Mouse (Mus musculus) 3134 (cell line): ENCODE data around the gene Slco3a1.

ENCODE experiments used
- DNase-seq: peaks from one replicate; pipeline ENCODE4 v3.0.0-alpha.2; 2011; ENCODE audit warnings: low spot score; ENCODE audit not compliant: insufficient read length; ENCODE audit errors: extremely low read depth

Gene Slco3a1

GRCm38 (mm10) chr7:74491683-74492355 is 62.8 kb downstream of the Slco3a1 start:
- DNase-seq: no peak

- DNase-seq: no peak
These were observed 66.4 kb downstream of the Slco3a1 start for GRCm38 (mm10) chr7:74488141-74488540.

- no peak for DNase-seq
These were observed 66.9 kb downstream of the Slco3a1 start for GRCm38 (mm10) chr7:74487727-74488126.

GRCm38 (mm10) chr7:74486083-74486482 is 68.5 kb downstream of the Slco3a1 start:
- DNase-seq: no peak

- no peak for DNase-seq
These were observed 68.9 kb downstream of the Slco3a1 start for GRCm38 (mm10) chr7:74485669-74486068.

GRCm38 (mm10) chr7:74484024-74484385 is 70.6 kb downstream of the Slco3a1 start:
- DNase-seq: no peak

- DNase-seq: no peak
These were observed 71.1 kb downstream of the Slco3a1 start for GRCm38 (mm10) chr7:74483294-74484023.

- DNase-seq: no peak
These were observed 82.8 kb downstream of the Slco3a1 start for GRCm38 (mm10) chr7:74471740-74472139.

- no peak for DNase-seq
These were observed 87.7 kb downstream of the Slco3a1 start for GRCm38 (mm10) chr7:74466886-74467285.

- peak; percentile 69 for DNase-seq
These were observed 89.9 kb downstream of the Slco3a1 start for GRCm38 (mm10) chr7:74464638-74465037.

GRCm38 (mm10) chr7:74462451-74462850 is 92.1 kb downstream of the Slco3a1 start:
- DNase-seq: no peak

- no peak for DNase-seq
These were observed 92.8 kb downstream of the Slco3a1 start for GRCm38 (mm10) chr7:74461736-74462135.

GRCm38 (mm10) chr7:74461146-74461545 is 93.4 kb downstream of the Slco3a1 start:
- no peak for DNase-seq

GRCm38 (mm10) chr7:74459812-74460211 is 94.8 kb downstream of the Slco3a1 start:
- peak; percentile 52 for DNase-seq

- DNase-seq: peak; percentile 6
These were observed 95.3 kb downstream of the Slco3a1 start for GRCm38 (mm10) chr7:74459277-74459676.

- peak; percentile 65 for DNase-seq
These were observed 95.9 kb downstream of the Slco3a1 start for GRCm38 (mm10) chr7:74458475-74459221.

GRCm38 (mm10) chr7:74457347-74457975 is 97.1 kb downstream of the Slco3a1 start:
- peak; percentile 56 for DNase-seq

- DNase-seq: no peak
These were observed 97.8 kb downstream of the Slco3a1 start for GRCm38 (mm10) chr7:74456781-74457180.

GRCm38 (mm10) chr7:74451047-74451446 is 103.5 kb downstream of the Slco3a1 start:
- no peak for DNase-seq

GRCm38 (mm10) chr7:74449802-74450201 is 104.8 kb downstream of the Slco3a1 start:
- no peak for DNase-seq

- no peak for DNase-seq
These were observed 106.8 kb downstream of the Slco3a1 start for GRCm38 (mm10) chr7:74447781-74448180.
